Mouse (Mus musculus) olfactory bulb, adult 2 months (tissue): ENCODE data around the gene Abca4. TPM values are rescaled to one million over a fixed set of nuclear protein-coding genes. Genes with fewer than 3 reads are reported as not detected.

Experiments
- H3K27ac ChIP-seq: fragments of 200-500 bp; 2 replicates; pipeline ENCODE4 v1.5.1; 2012; ENCODE audit warnings: low read depth, low read length; ENCODE audit not compliant: insufficient read depth
- H3K4me1 ChIP-seq: fragments of 200-500 bp; 2 replicates; pipeline ENCODE4 v1.6.1; 2012; ENCODE audit warnings: low read length; ENCODE audit not compliant: control insufficient read depth, insufficient read depth
- H3K4me3 ChIP-seq: fragments of 200-500 bp; 2 replicates; pipeline ENCODE4 v1.5.1; 2012; ENCODE audit warnings: mild to moderate bottlenecking, low read depth, low read length, moderate library complexity; ENCODE audit not compliant: insufficient read depth
- CTCF ChIP-seq: fragments of 200-500 bp; IDR thresholded peaks from 2 replicates; pipeline ENCODE4 v1.5.1; 2012; ENCODE audit warnings: low read depth, mild to moderate bottlenecking, low read length, moderate library complexity; ENCODE audit not compliant: insufficient read depth
- POLR2A ChIP-seq: fragments of 200-500 bp; IDR thresholded peaks from 2 replicates; pipeline ENCODE4 v1.6.1; 2012; ENCODE audit warnings: mild to moderate bottlenecking, low read depth, low read length, moderate library complexity; ENCODE audit not compliant: insufficient read depth
- WGBS: fragments of 180-500 bp; shearing (Covaris S2); methylation state at CpG from one replicate; pipeline ENCODE4 v1.1.7; 2018; 5-methylcytosine and 5-hydroxymethylcytosine counted together
- polyA plus RNA-seq: library from polyadenylated mRNA; stranded (reverse); fragments of >200 nt; gene quantifications from 2 replicates; pipeline ENCODE4 v1.2.4, GENCODE M21; 2012; ENCODE audit warnings: low replicate concordance; ENCODE audit not compliant: missing spikeins, insufficient read depth, insufficient read length

Gene Abca4
- polyA plus RNA-seq, 1 experiment, result not detected

GRCm38 (mm10) chr3:122099713-122100112, 55.5 kb downstream of the Abca4 start:
- H3K27ac ChIP-seq, result no peak overlapping the region
- WGBS, result 90% methylated on average over 5 of the region's 5 CpGs
- TF ChIP-seq POLR2A (no peak), CTCF (no peak)

GRCm38 (mm10) chr3:122102091-122102490, 57.8 kb downstream of the Abca4 start:
- no peak for TF ChIP-seq CTCF
- no peak for TF ChIP-seq POLR2A
- no peak overlapping the region for H3K27ac ChIP-seq
- peaks cover 3% of the 10 kb centered on the region for H3K4me1 ChIP-seq
- H3K4me3 ChIP-seq, result no peak overlapping the region
- 80% methylated on average over 7 of the region's 7 CpGs for WGBS

More at GRCm38 (mm10) chr3:122099713-122100112, 55.5 kb downstream of the Abca4 start:
- Histone ChIP-seq H3K4me3 (no peak overlapping the region), H3K4me1 (peaks cover 3% of the 10 kb centered on the region)

- no peak overlapping the region for H3K4me3 ChIP-seq
- H3K4me1 ChIP-seq, result peaks cover 3% of the 10 kb centered on the region
- H3K27ac ChIP-seq, result no peak overlapping the region
- TF ChIP-seq CTCF, result peak; percentile 68
- no peak for TF ChIP-seq POLR2A
- 38% methylated on average over 20 of the region's 20 CpGs for WGBS
Measured at GRCm38 (mm10) chr3:122103864-122104808, 59.9 kb downstream of the Abca4 start.

GRCm38 (mm10) chr3:122106920-122107319, 62.7 kb downstream of the Abca4 start:
- WGBS, result 90% methylated on average over 8 of the region's 8 CpGs
- TF ChIP-seq POLR2A, result no peak
- TF ChIP-seq CTCF, result no peak
- Histone ChIP-seq H3K27ac (no peak overlapping the region), H3K4me1 (peaks cover 14% of the 10 kb centered on the region), H3K4me3 (no peak overlapping the region)

- Histone ChIP-seq H3K27ac (no peak overlapping the region), H3K4me3 (no peak overlapping the region), H3K4me1 (peaks cover 18% of the 10 kb centered on the region)
- 88% methylated on average over 14 of the region's 14 CpGs for WGBS
- TF ChIP-seq POLR2A, result no peak
- TF ChIP-seq CTCF, result no peak
Measured at GRCm38 (mm10) chr3:122107643-122108194, 63.5 kb downstream of the Abca4 start.

GRCm38 (mm10) chr3:122109461-122109860, 65.2 kb downstream of the Abca4 start:
- 89% methylated on average over 4 of the region's 4 CpGs for WGBS
- Histone ChIP-seq H3K4me1 (peaks cover 15% of the 10 kb centered on the region), H3K4me3 (no peak overlapping the region)

GRCm38 (mm10) chr3:122111141-122111981, 67.1 kb downstream of the Abca4 start:
- peaks cover 15% of the 10 kb centered on the region for H3K4me1 ChIP-seq
- H3K27ac ChIP-seq, result peak overlapping the region; percentile 30; the same call in 1 of the 2 replicates
- TF ChIP-seq POLR2A, result no peak
- TF ChIP-seq CTCF, result no peak
- WGBS, result 24% methylated on average over 9 of the region's 9 CpGs
- no peak overlapping the region for H3K4me3 ChIP-seq

More at GRCm38 (mm10) chr3:122109461-122109860, 65.2 kb downstream of the Abca4 start:
- TF ChIP-seq POLR2A, result no peak
- no peak for TF ChIP-seq CTCF
- H3K27ac ChIP-seq, result no peak overlapping the region

GRCm38 (mm10) chr3:122118651-122119214, 74.5 kb downstream of the Abca4 start:
- WGBS, result 83% methylated on average over 9 of the region's 9 CpGs
- Histone ChIP-seq H3K4me1 (peaks cover 4% of the 10 kb centered on the region; the same call in 1 of the 2 replicates), H3K4me3 (no peak overlapping the region), H3K27ac (no peak overlapping the region)
- TF ChIP-seq CTCF, result no peak
- TF ChIP-seq POLR2A, result no peak
